Mouse (Mus musculus) neural tube, embryonic 11.5 days (tissue): ENCODE results near the gene Aspscr1. TPM values are rescaled to one million over a fixed set of nuclear protein-coding genes. Genes with fewer than 3 reads are reported as not detected.
A peak's percentile ranks its signal among the peaks of the same experiment; 100 is the strongest.

Experiments used
- ATAC-seq: fragments of 200-750 bp; cut with Nextera tagmentation; 2 replicates; pipeline ENCODE4 v1.8.0; 2017; ENCODE audit warnings: moderate number of reproducible peaks, mild to moderate bottlenecking, moderate TSS enrichment, moderate library complexity; ENCODE audit not compliant: insufficient read depth, low FRiP score, low TSS enrichment
- DNase-seq: peaks from one replicate; pipeline ENCODE4 v3.0.0-alpha.2; 2015; ENCODE audit warnings: low spot score
- H3K27ac ChIP-seq: fragments of 300-500 bp; sonication (generic); 2 replicates; pipeline ENCODE4 v1.5.1; 2014; ENCODE audit warnings: low read depth, mild to moderate bottlenecking, low read length
- H3K27me3 ChIP-seq: fragments of 300-500 bp; sonication (generic); 2 replicates; pipeline ENCODE4 v1.6.1; 2014; ENCODE audit warnings: mild to moderate bottlenecking, low read length, mixed read lengths; ENCODE audit not compliant: control insufficient read depth, insufficient read depth
- H3K36me3 ChIP-seq: fragments of 300-500 bp; sonication (generic); 2 replicates; pipeline ENCODE4 v1.6.1; 2014; ENCODE audit warnings: mild to moderate bottlenecking, low read length, moderate library complexity, mixed read lengths; ENCODE audit not compliant: control insufficient read depth, insufficient read depth
- H3K4me1 ChIP-seq: fragments of 300-500 bp; sonication (generic); 2 replicates; pipeline ENCODE4 v1.6.1; 2014; ENCODE audit warnings: low read length, mixed read lengths; ENCODE audit not compliant: control insufficient read depth, insufficient read depth
- H3K4me2 ChIP-seq: fragments of 300-500 bp; sonication (generic); 2 replicates; pipeline ENCODE4 v1.6.1; 2014; ENCODE audit warnings: low read depth, mild to moderate bottlenecking, moderate library complexity
- H3K4me3 ChIP-seq: fragments of 300-500 bp; sonication (generic); 2 replicates; pipeline ENCODE4 v1.5.1; 2014; ENCODE audit warnings: low read depth, low read length
- H3K9ac ChIP-seq: fragments of 300-500 bp; sonication (generic); 2 replicates; pipeline ENCODE4 v1.6.1; 2014; ENCODE audit warnings: mild to moderate bottlenecking, low read length
- H3K9me3 ChIP-seq: fragments of 300-500 bp; sonication (generic); 2 replicates; pipeline ENCODE4 v1.6.1; 2016; ENCODE audit warnings: low read length; ENCODE audit not compliant: control insufficient read depth
- WGBS: fragments of 180-500 bp; shearing (Covaris S2); extraction: QIAGEN DNeasy Blood & Tissue Kit; methylation state at CpG from one replicate; pipeline ENCODE4 v1.1.7; 2014; 5-methylcytosine and 5-hydroxymethylcytosine counted together
- polyA plus RNA-seq: library from polyadenylated mRNA; unstranded; fragments of >200 nt; fragmentation: Nextera tagmentation; extraction: Ambion mirVana; gene quantifications from 2 replicates; pipeline ENCODE4 v1.2.1, GENCODE M21; 2014

The Aspscr1 gene
- polyA plus RNA-seq, 1 experiment from 2014 or later, result 136 TPM

DNA sequence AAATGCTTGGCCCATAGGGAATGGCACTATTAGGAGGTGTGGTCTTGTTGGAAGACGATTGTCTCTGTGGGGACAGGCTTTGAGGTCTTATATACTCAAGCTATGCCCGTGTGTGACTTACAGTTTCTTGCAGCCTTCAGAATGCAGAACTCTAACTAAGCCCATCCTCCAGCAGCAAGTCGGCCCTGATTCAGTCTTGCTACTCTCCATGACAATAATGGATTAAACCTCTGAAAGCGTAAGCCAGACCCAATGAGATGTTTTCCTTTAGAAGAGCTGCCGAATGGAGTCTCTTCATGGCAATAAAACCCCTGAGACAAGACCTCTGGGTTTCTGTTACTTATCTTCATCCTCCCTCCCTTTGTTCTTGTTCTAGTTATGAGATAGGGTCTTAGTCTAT is 38.0 kb upstream of the Aspscr1 start:
- H3K9me3 ChIP-seq, result no peaks in the 10 kb centered on the region
- DNase-seq, result no peak
- H3K4me1 ChIP-seq, result peaks cover 13% of the 10 kb centered on the region
- H3K36me3 ChIP-seq, result no peaks in the 10 kb centered on the region
- H3K27ac ChIP-seq, result no peak overlapping the region
- WGBS, result 87% methylated on average over 5 of the region's 5 CpGs
- H3K4me3 ChIP-seq, result no peak overlapping the region
- ATAC-seq, result no peak
- no peak overlapping the region for H3K9ac ChIP-seq
- no peak overlapping the region for H3K4me2 ChIP-seq
- H3K27me3 ChIP-seq, result no peaks in the 10 kb centered on the region

DNA sequence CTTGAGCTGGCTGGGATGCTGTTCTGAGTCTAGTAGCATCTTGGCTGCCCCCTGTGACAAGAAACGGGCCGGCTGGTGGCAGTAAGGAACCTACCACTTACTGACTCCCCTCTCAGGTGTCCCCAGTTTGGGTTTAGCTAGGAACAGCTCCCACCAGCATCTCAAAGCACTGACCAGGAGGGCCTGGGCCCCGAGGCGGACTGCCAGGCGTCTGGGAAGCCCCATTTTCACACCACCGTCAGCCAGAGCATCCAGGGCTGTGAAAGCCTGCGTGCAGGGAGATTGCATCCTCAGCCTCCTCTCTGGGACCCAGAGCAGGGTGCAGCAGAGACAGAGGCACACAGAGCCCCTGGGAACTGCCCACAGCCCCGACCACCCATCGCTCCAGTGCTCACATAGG is 31.5 kb upstream of the Aspscr1 start:
- Histone ChIP-seq H3K9ac (peak overlapping the region; percentile 22; the same call in 1 of the 2 replicates), H3K36me3 (no peaks in the 10 kb centered on the region; the same call in 1 of the 2 replicates), H3K4me1 (peaks cover 10% of the 10 kb centered on the region), H3K27ac (no peak overlapping the region), H3K4me3 (no peak overlapping the region), H3K27me3 (no peaks in the 10 kb centered on the region), H3K9me3 (no peaks in the 10 kb centered on the region), H3K4me2 (no peak overlapping the region)
- 60% methylated on average over 9 of the region's 9 CpGs for WGBS
- ATAC-seq (no peak), DNase-seq (no peak)

DNA sequence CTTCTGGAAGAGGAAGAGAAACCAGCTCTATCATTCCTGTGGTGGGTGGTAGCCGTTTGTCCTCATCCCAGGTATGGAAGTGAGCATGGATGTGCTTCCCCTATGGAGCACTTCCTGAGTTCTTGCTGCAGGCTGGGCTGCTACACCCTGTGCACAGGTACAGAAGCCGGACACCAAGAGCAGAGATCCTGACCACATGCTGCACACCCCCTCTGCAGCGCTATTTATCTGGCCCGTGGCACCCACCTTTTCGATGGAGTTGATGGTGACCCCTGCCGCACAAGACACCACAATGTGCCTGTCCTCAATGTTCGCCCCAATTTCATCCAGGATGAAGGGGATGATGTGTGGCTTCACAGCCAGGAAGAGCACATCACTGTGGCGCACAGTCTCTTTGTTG is 30.9 kb upstream of the Aspscr1 start:
- Histone ChIP-seq H3K9me3 (no peaks in the 10 kb centered on the region), H3K27me3 (no peaks in the 10 kb centered on the region), H3K27ac (no peak overlapping the region), H3K4me3 (no peak overlapping the region), H3K4me1 (peaks cover 10% of the 10 kb centered on the region), H3K36me3 (no peaks in the 10 kb centered on the region; the same call in 1 of the 2 replicates), H3K9ac (no peak overlapping the region), H3K4me2 (no peak overlapping the region)
- 78% methylated on average over 8 of the region's 8 CpGs for WGBS
- ATAC-seq (no peak), DNase-seq (no peak)

DNA sequence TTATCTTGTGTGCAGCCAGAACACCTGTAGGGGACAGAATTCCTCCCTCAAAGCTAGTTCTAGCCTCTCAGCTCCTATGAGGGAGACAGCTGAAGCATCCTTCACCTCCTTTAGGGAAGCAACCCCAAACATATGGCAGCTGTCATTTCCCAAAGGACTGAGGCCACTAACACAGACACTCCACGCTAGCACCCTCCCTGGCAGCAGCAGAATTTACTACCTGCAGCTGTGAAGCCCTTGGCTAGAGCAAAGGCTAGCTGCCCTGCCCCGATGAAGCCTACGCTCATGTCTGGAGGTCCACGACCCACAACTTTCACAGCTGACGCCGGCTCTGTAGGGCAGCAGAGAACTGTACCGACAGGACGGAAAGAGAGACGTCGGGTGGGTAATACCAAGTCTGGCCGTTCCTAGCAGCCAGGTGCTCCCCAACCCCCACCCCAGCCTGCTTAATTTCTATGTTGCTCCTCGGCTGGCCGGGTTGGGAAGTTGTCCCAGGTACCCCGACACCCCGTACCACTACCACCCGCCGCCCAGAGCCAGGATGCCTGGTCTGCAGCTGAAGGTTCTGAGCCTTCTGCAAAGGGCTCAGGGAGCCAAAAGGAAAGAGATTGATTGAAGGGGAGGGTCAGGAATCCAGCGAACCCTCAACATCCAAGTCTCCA is 29.7 kb upstream of the Aspscr1 start:
- WGBS, result 3% methylated on average over 18 of the region's 18 CpGs
- ATAC-seq (peak; percentile 39), DNase-seq (no peak)
- no peak overlapping the region for H3K27ac ChIP-seq
- no peaks in the 10 kb centered on the region for H3K27me3 ChIP-seq
- H3K9me3 ChIP-seq, result no peaks in the 10 kb centered on the region
- H3K9ac ChIP-seq, result peak overlapping the region; percentile 68
- peaks cover 13% of the 10 kb centered on the region for H3K4me1 ChIP-seq
- H3K4me2 ChIP-seq, result peak overlapping the region; percentile 84
- H3K36me3 ChIP-seq, result no peaks in the 10 kb centered on the region; the same call in 1 of the 2 replicates
- peak overlapping the region; percentile 46 for H3K4me3 ChIP-seq

DNA sequence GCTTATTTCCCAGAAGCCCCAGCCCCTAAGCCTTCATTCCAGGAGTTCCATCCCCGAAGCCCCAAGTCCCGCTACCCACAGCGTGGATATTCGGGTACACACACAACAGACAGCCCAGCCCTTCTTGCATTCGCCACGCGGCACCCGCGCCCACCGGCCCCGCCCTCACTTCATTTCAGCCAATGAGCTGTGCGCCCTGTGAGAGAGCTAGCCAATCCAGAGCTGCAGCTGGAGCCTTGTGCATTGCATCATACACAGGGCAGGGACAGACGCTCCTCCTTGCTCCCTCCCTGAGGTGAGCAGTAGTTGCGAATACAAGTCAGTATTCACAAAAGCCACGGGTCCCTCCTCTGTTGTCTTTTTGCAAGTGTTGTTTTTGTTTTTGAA is 29.2 kb upstream of the Aspscr1 start, which contains the start of gene Pycr1:
Gene Pycr1 (minus strand): TSS at position 169 of the 387 bp plus-strand sequence.
- Histone ChIP-seq H3K27me3 (no peaks in the 10 kb centered on the region), H3K4me1 (peaks cover 16% of the 10 kb centered on the region), H3K36me3 (no peaks in the 10 kb centered on the region; the same call in 1 of the 2 replicates), H3K4me3 (peak within 1 kb of the TSS; percentile 46), H3K27ac (no peak within 1 kb of the TSS), H3K4me2 (peak within 1 kb of the TSS; percentile 84), H3K9ac (peak within 1 kb of the TSS; percentile 68), H3K9me3 (no peaks in the 10 kb centered on the region)
- ATAC-seq, result peak; percentile 100
- under 1% methylated on average over 15 of the region's 15 CpGs for WGBS
- peak; percentile 92 for DNase-seq

DNA sequence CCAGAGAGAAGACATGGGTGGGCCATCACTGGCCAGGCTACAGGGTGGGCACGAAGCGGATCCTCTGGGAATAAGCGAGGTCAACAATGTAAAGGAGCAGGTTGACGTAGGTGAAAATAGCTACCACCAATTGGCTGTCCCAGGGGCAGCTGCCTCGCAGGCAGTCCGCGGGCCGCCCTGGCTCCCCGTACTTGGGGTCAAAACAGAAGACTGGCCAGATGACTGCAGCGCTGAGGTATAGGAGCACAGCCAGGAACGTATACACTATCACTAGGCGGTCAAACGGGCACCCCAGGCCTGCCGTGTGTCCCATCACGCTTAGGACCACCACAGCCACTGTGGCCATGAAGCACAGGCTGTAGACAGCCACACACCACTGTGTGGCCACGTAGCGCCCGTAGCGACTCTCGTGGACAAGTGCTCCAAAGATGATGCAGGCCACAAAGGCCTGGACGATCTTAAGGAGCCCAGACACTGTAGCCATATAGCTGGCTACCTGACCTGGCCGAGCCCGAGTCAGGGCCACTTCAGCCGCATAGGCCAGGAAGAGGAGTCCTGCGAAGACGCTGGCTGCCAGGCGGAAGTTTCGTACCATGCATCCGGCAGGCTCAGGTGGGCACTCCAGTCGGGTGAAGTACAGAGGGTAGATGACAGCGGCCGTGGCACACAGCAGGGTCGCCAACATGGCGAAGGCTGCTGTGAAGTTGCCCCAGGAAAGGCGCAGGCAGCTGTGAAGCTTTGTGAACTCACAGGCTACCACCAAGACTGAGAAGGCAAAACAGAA is 25.5 kb upstream of the Aspscr1 start:
- H3K4me3 ChIP-seq, result no peak overlapping the region
- peaks cover 15% of the 10 kb centered on the region for H3K4me1 ChIP-seq
- H3K9me3 ChIP-seq, result no peaks in the 10 kb centered on the region
- ATAC-seq (no peak), DNase-seq (no peak)
- no peak overlapping the region for H3K9ac ChIP-seq
- H3K27me3 ChIP-seq, result no peaks in the 10 kb centered on the region
- no peak overlapping the region for H3K27ac ChIP-seq
- no peak overlapping the region; the same call in 1 of the 2 replicates for H3K4me2 ChIP-seq
- H3K36me3 ChIP-seq, result no peaks in the 10 kb centered on the region; the same call in 1 of the 2 replicates
- WGBS, result 80% methylated on average over 35 of the region's 35 CpGs

DNA sequence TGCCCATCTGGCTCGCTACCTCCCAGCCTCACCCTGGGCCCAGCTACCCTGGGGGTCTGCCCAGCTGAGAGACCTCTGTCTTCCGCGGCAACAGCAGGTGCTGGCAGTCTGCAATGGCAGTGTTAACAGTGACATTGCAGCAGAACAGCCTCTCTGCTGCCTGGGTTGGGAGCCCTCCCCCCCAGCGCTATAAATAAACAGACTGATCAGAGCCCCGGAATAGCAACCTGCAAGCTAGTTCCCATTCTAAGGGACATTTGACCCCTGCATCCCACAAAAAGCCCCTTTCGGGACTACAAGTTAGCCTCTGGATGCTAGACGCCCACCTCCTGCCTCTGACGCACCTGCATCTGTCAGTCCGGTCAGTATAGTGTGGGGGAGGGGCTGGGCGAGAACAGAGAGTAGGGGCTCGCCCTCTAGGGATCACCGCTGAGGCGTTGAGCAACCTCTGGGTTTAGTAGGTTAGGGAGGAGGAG is 24.7 kb upstream of the Aspscr1 start, which contains the start of gene Myadml2:
Gene Myadml2 (minus strand): TSS at position 158 of the 476 bp plus-strand sequence.
- Histone ChIP-seq H3K4me1 (peaks cover 7% of the 10 kb centered on the region), H3K27me3 (no peaks in the 10 kb centered on the region), H3K4me3 (peak within 1 kb of the TSS; percentile 4; the same call in 1 of the 2 replicates), H3K4me2 (peak within 1 kb of the TSS; percentile 40), H3K9me3 (no peaks in the 10 kb centered on the region), H3K9ac (peak within 1 kb of the TSS; percentile 12; the same call in 1 of the 2 replicates), H3K36me3 (no peaks in the 10 kb centered on the region), H3K27ac (no peak within 1 kb of the TSS)
- WGBS, result 2% methylated on average over 13 of the region's 13 CpGs
- DNase-seq (peak; percentile 44), ATAC-seq (no peak)

DNA sequence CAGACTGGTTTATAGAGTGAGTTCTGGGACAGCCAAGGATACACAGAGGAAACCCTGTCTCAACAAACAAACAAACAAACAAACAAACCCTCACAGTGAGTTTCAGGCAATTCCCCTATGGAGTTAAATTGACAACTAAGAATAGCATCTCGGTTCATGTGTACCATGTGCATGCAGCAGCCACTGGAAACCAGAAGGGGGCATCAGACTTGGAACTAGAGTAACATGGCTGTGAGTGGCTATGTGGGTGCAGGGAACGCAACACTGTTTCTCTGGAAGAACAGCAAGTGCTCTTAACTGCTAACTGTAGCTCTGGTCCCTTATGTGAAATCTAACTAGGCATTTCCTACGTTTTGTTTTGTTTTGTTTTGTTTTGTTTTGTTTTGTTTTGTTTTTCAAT is 20.9 kb upstream of the Aspscr1 start:
- no peaks in the 10 kb centered on the region for H3K27me3 ChIP-seq
- WGBS, result 83% methylated on average over 3 of the region's 3 CpGs
- H3K27ac ChIP-seq, result no peak overlapping the region
- DNase-seq (no peak), ATAC-seq (no peak)
- H3K4me2 ChIP-seq, result no peak overlapping the region
- peaks cover 7% of the 10 kb centered on the region for H3K4me1 ChIP-seq
- H3K36me3 ChIP-seq, result no peaks in the 10 kb centered on the region
- H3K9me3 ChIP-seq, result no peaks in the 10 kb centered on the region
- H3K4me3 ChIP-seq, result no peak overlapping the region
- no peak overlapping the region for H3K9ac ChIP-seq
